Mouse (Mus musculus) liver, embryonic 13.5 days (tissue): ENCODE measurements around the gene Spata17. TPM values are rescaled to one million over a fixed set of nuclear protein-coding genes. Genes with fewer than 3 reads are reported as not detected.

Experiments
- ATAC-seq: fragments of 200-750 bp; cut with Nextera tagmentation; 2 replicates; pipeline ENCODE4 v1.8.0; 2017; ENCODE audit warnings: low read depth, mild to moderate bottlenecking, moderate number of reproducible peaks, moderate library complexity
- DNase-seq: peaks from one replicate; pipeline ENCODE4 v3.0.0; 2022
- H3K27ac ChIP-seq: fragments of 300-500 bp; sonication (generic); 2 replicates; pipeline ENCODE4 v1.5.1; 2015; ENCODE audit warnings: moderate library complexity, mild to moderate bottlenecking, inconsistent platforms
- H3K27me3 ChIP-seq: fragments of 300-500 bp; sonication (generic); 2 replicates; pipeline ENCODE4 v1.6.1; 2015; ENCODE audit warnings: mild to moderate bottlenecking, inconsistent platforms
- H3K36me3 ChIP-seq: fragments of 300-500 bp; sonication (generic); 2 replicates; pipeline ENCODE4 v1.6.1; 2015; ENCODE audit warnings: mild to moderate bottlenecking, inconsistent platforms
- H3K4me1 ChIP-seq: fragments of 300-500 bp; sonication (generic); replicated peaks from 2 replicates; pipeline ENCODE4 v1.6.1; 2015; ENCODE audit warnings: inconsistent platforms
- H3K4me2 ChIP-seq: fragments of 300-500 bp; sonication (generic); 2 replicates; pipeline ENCODE4 v1.6.1; 2015; ENCODE audit warnings: inconsistent platforms, mild to moderate bottlenecking, moderate library complexity
- H3K4me3 ChIP-seq: fragments of 300-500 bp; sonication (generic); replicated peaks from 2 replicates; pipeline ENCODE4 v1.5.1; 2015; ENCODE audit warnings: mild to moderate bottlenecking, inconsistent platforms
- H3K9ac ChIP-seq: fragments of 300-500 bp; sonication (generic); 2 replicates; pipeline ENCODE4 v1.6.1; 2015; ENCODE audit warnings: mild to moderate bottlenecking, inconsistent platforms
- H3K9me3 ChIP-seq: fragments of 300-500 bp; sonication (generic); replicated peaks from 2 replicates; pipeline ENCODE4 v1.6.1; 2016; ENCODE audit warnings: inconsistent platforms
- WGBS: fragments of 180-500 bp; shearing (Covaris S2); methylation state at CpG from one replicate; pipeline ENCODE4 v1.1.7; 2015; ENCODE audit not compliant: insufficient replicate concordance; 5-methylcytosine and 5-hydroxymethylcytosine counted together
- polyA plus RNA-seq: library from polyadenylated mRNA; unstranded; fragments of >200 nt; fragmentation: Nextera tagmentation; extraction: Ambion mirVana; gene quantifications from 2 replicates; pipeline ENCODE4 v1.2.1, GENCODE M21; 2015

Gene Spata17
- polyA plus RNA-seq, 1 experiment from 2014 or later, result 0.21 TPM

DNA sequence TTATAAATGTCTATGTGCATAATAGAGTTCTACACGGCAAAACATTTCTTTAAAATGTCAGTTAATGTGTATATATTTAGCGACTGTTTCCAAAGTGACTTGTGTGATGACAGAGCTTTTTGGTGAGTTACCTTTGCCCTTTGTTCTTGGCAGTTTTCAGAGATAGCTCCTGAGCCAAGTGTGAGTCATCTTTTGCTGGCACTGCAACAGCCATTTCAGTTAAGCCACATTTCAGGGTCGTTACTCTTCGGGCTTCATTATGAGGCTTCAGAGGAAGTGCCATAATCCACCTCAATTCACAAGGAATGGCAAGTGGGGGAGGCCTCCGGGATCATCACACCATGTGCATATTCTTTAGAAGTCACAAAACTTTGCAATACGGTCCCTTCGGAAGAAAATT, 195.3 kb downstream of the Spata17 start:
- Histone ChIP-seq H3K9me3 (no peaks in the 10 kb centered on the region), H3K4me2 (no peak overlapping the region), H3K27me3 (no peaks in the 10 kb centered on the region), H3K36me3 (no peaks in the 10 kb centered on the region), H3K4me1 (no peaks in the 10 kb centered on the region), H3K4me3 (no peak overlapping the region), H3K27ac (no peak overlapping the region), H3K9ac (no peak overlapping the region)
- ATAC-seq, result no peak
- WGBS, result 67% methylated on average over 7 of the region's 7 CpGs
- no peak for DNase-seq

GRCm38 (mm10) chr1:187016116-187016515, 199.1 kb downstream of the Spata17 start:
- Histone ChIP-seq H3K27me3 (no peaks in the 10 kb centered on the region), H3K4me2 (no peak overlapping the region), H3K4me3 (no peak overlapping the region), H3K4me1 (no peaks in the 10 kb centered on the region), H3K27ac (no peak overlapping the region), H3K36me3 (no peaks in the 10 kb centered on the region), H3K9ac (no peak overlapping the region), H3K9me3 (no peaks in the 10 kb centered on the region)
- ATAC-seq (no peak), DNase-seq (no peak)
- 41% methylated on average over 4 of the region's 4 CpGs for WGBS

DNA sequence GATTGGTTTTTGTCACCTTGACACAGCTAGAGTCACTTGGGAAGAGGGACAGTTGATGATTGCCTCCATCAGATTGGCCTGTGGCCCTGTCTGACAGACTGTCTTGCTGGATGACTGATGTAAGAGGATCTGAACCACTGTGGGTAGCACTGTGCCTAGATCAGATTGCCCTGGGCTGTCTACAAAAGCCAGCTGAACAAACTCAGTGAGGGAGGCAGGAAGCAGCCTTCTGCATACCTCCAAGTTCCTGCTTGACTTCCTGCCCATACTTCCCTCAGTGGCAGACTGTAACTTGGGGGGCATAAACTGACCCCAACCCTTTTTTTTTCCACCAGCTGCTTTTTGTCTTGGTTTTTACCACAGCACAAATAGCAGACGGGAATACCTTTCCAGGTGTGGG, 199.6 kb downstream of the Spata17 start:
- DNase-seq (no peak), ATAC-seq (no peak)
- Histone ChIP-seq H3K27ac (no peak overlapping the region), H3K4me1 (no peaks in the 10 kb centered on the region), H3K9ac (no peak overlapping the region), H3K4me3 (no peak overlapping the region), H3K36me3 (no peaks in the 10 kb centered on the region), H3K9me3 (no peaks in the 10 kb centered on the region), H3K27me3 (no peaks in the 10 kb centered on the region), H3K4me2 (no peak overlapping the region)
- 51% methylated on average over 1 of the region's 1 CpGs for whole genome bisulfite sequencing

DNA sequence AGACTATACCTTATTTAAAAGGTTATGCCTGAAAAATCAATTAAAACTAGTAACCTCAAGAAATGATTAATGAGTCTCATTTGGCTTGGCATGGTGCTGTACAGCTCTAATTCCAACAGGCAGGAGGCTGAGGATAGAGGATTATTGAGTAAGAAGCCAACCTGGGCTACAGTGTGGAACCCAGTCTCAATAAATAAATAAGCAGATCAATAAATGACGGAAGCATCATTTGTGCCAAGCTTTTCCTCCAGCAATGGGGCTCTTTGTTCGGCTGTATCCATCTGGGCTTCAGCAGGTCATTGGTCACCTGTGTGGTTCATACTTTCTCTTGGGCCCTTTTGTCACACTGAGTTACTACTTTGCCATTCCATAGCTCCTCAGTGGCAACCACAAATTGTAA, 201.1 kb downstream of the Spata17 start:
- ATAC-seq, result no peak
- WGBS, result 75% methylated on average over 2 of the region's 2 CpGs
- H3K36me3 ChIP-seq, result no peaks in the 10 kb centered on the region
- H3K9me3 ChIP-seq, result no peaks in the 10 kb centered on the region
- H3K4me1 ChIP-seq, result no peaks in the 10 kb centered on the region
- no peak for DNase-seq
- no peak overlapping the region for H3K9ac ChIP-seq
- H3K4me3 ChIP-seq, result no peak overlapping the region
- no peak overlapping the region for H3K27ac ChIP-seq
- no peaks in the 10 kb centered on the region for H3K27me3 ChIP-seq
- no peak overlapping the region for H3K4me2 ChIP-seq

- H3K4me1 ChIP-seq, result no peaks in the 10 kb centered on the region
- no peak overlapping the region for H3K27ac ChIP-seq
- no peak overlapping the region for H3K4me2 ChIP-seq
- 64% methylated on average over 4 of the region's 4 CpGs for WGBS
- no peak overlapping the region for H3K4me3 ChIP-seq
- ATAC-seq (no peak), DNase-seq (no peak)
- H3K9me3 ChIP-seq, result no peaks in the 10 kb centered on the region
- H3K9ac ChIP-seq, result no peak overlapping the region
- H3K27me3 ChIP-seq, result no peaks in the 10 kb centered on the region
- H3K36me3 ChIP-seq, result no peaks in the 10 kb centered on the region
Observed at GRCm38 (mm10) chr1:187011601-187012000, 203.7 kb downstream of the Spata17 start.

- H3K27me3 ChIP-seq, result no peaks in the 10 kb centered on the region
- H3K9ac ChIP-seq, result no peak overlapping the region
- no peak overlapping the region for H3K4me3 ChIP-seq
- no peaks in the 10 kb centered on the region for H3K4me1 ChIP-seq
- 73% methylated on average over 11 of the region's 11 CpGs for WGBS
- DNase-seq, result no peak
- H3K4me2 ChIP-seq, result no peak overlapping the region
- H3K27ac ChIP-seq, result no peak overlapping the region
- no peaks in the 10 kb centered on the region for H3K9me3 ChIP-seq
- no peaks in the 10 kb centered on the region for H3K36me3 ChIP-seq
- no peak for ATAC-seq
Observed at GRCm38 (mm10) chr1:187010071-187010470, 205.2 kb downstream of the Spata17 start.

GRCm38 (mm10) chr1:187008236-187008635, 207.0 kb downstream of the Spata17 start:
- H3K9ac ChIP-seq, result no peak overlapping the region
- ATAC-seq (no peak), DNase-seq (no peak)
- H3K27me3 ChIP-seq, result no peaks in the 10 kb centered on the region
- no peak overlapping the region for H3K4me3 ChIP-seq
- H3K27ac ChIP-seq, result no peak overlapping the region
- H3K4me1 ChIP-seq, result no peaks in the 10 kb centered on the region
- no peaks in the 10 kb centered on the region for H3K9me3 ChIP-seq
- H3K36me3 ChIP-seq, result no peaks in the 10 kb centered on the region
- H3K4me2 ChIP-seq, result no peak overlapping the region
- WGBS, result 71% methylated on average over 7 of the region's 7 CpGs

- Histone ChIP-seq H3K4me3 (no peak overlapping the region), H3K4me2 (no peak overlapping the region), H3K27me3 (no peaks in the 10 kb centered on the region), H3K9me3 (no peaks in the 10 kb centered on the region), H3K27ac (no peak overlapping the region), H3K9ac (no peak overlapping the region), H3K4me1 (no peaks in the 10 kb centered on the region), H3K36me3 (no peaks in the 10 kb centered on the region)
- 70% methylated on average over 14 of the region's 14 CpGs for WGBS
- DNase-seq (no peak), ATAC-seq (no peak)
Observed at GRCm38 (mm10) chr1:187006227-187006925, 208.9 kb downstream of the Spata17 start.

DNA sequence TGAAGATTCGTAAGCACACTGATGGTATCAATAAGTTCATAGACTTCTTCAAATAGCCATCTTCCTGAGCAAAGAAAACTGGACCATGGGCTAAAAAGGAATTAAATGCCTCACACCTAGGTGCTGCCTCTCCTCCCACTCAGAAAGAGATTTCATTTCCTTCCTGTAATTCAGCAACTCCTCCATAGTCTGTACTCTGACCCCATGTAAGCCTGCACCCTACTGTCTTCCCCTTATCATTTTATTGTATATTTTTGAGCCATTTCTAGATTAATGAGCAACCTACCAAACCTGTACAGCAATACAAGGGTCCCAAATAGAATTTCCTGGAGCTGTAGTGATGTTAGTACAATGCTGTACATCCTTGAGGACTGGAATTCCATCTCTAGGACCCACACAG, 211.0 kb downstream of the Spata17 start:
- 69% methylated on average over 1 of the region's 1 CpGs for WGBS
- no peak overlapping the region for H3K4me3 ChIP-seq
- no peaks in the 10 kb centered on the region for H3K36me3 ChIP-seq
- no peaks in the 10 kb centered on the region for H3K4me1 ChIP-seq
- H3K27ac ChIP-seq, result no peak overlapping the region
- no peaks in the 10 kb centered on the region for H3K9me3 ChIP-seq
- no peak overlapping the region for H3K4me2 ChIP-seq
- no peak for DNase-seq
- no peak for ATAC-seq
- no peaks in the 10 kb centered on the region for H3K27me3 ChIP-seq
- no peak overlapping the region for H3K9ac ChIP-seq

DNA sequence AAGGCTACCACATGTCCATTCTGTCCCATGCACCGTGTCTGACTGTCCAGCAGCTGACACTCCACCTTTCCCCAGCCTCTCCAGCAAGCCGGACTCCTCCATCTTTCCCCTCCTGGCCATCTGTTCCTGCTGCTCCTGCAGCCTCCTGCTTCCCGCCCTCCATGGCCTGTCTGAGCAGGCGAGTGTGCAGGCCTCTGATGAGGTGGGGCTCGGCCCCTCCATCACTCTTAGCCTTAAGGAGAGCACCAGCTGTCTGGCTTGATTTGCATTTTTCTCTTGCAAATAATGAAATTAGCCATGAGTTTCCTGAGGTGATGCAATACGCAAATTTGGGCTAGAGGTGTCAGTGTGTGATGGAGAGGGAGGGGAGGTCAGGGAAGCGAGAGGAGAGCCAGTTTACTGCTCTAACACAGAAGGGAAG, 211.8 kb downstream of the Spata17 start:
- 60% methylated on average over 7 of the region's 7 CpGs for WGBS
- Histone ChIP-seq H3K27me3 (no peaks in the 10 kb centered on the region), H3K27ac (no peak overlapping the region), H3K4me3 (no peak overlapping the region), H3K36me3 (no peaks in the 10 kb centered on the region), H3K4me1 (no peaks in the 10 kb centered on the region), H3K4me2 (no peak overlapping the region), H3K9ac (no peak overlapping the region), H3K9me3 (no peaks in the 10 kb centered on the region)
- DNase-seq, result no peak
- no peak for ATAC-seq

GRCm38 (mm10) chr1:186997596-186998304, 217.5 kb downstream of the Spata17 start:
- no peak overlapping the region for H3K4me3 ChIP-seq
- no peaks in the 10 kb centered on the region for H3K4me1 ChIP-seq
- H3K4me2 ChIP-seq, result no peak overlapping the region
- no peak overlapping the region for H3K9ac ChIP-seq
- H3K27me3 ChIP-seq, result no peaks in the 10 kb centered on the region
- 84% methylated on average over 21 of the region's 21 CpGs for WGBS
- DNase-seq (no peak), ATAC-seq (no peak)
- no peaks in the 10 kb centered on the region for H3K36me3 ChIP-seq
- H3K9me3 ChIP-seq, result 0 out of 2 replicates have a peak, but pooled peaks cover 5% of the 10 kb centered on the region
- no peak overlapping the region for H3K27ac ChIP-seq
